Mouse (Mus musculus) hindbrain, embryonic 10.5 days (tissue): ENCODE data around the gene Lpar1. TPM values are rescaled to one million over a fixed set of nuclear protein-coding genes. Genes with fewer than 3 reads are reported as not detected.

Source experiments
- DNase-seq: peaks from one replicate; pipeline ENCODE4 v3.0.0-alpha.2; 2017; ENCODE audit warnings: low spot score
- H3K27ac ChIP-seq: fragments of 300-500 bp; sonication (generic); 2 replicates; pipeline ENCODE4 v1.5.1; 2016; ENCODE audit warnings: mild to moderate bottlenecking, moderate library complexity
- H3K27me3 ChIP-seq: fragments of 300-500 bp; sonication (generic); 2 replicates; pipeline ENCODE4 v1.6.1; 2016; ENCODE audit warnings: mild to moderate bottlenecking; ENCODE audit not compliant: poor library complexity, insufficient read depth, severe bottlenecking
- H3K36me3 ChIP-seq: fragments of 300-500 bp; sonication (generic); 2 replicates; pipeline ENCODE4 v1.6.1; 2016; ENCODE audit warnings: mild to moderate bottlenecking, moderate library complexity
- H3K4me1 ChIP-seq: fragments of 300-500 bp; sonication (generic); replicated peaks from 2 replicates; pipeline ENCODE4 v1.6.1; 2016; ENCODE audit warnings: mild to moderate bottlenecking
- H3K4me3 ChIP-seq: fragments of 300-500 bp; sonication (generic); 2 replicates; pipeline ENCODE4 v1.5.1; 2016; ENCODE audit warnings: mild to moderate bottlenecking, moderate library complexity
- H3K9me3 ChIP-seq: fragments of 300-500 bp; sonication (generic); 2 replicates; pipeline ENCODE4 v1.6.1; 2016; ENCODE audit warnings: mild to moderate bottlenecking, moderate library complexity
- WGBS: fragments of 180-500 bp; shearing (Covaris S2); methylation state at CpG from one replicate; pipeline ENCODE4 v1.1.7; 2016; 5-methylcytosine and 5-hydroxymethylcytosine counted together
- polyA plus RNA-seq: library from polyadenylated mRNA; unstranded; fragments of >200 nt; fragmentation: Nextera tagmentation; extraction: Ambion mirVana; gene quantifications from 2 replicates; pipeline ENCODE4 v1.2.1, GENCODE M21; 2016

Gene Lpar1
- polyA plus RNA-seq, 1 experiment from 2014 or later, result 46.1 TPM

GRCm38 (mm10) chr4:58498734-58499133 is 55.0 kb downstream of the Lpar1 start:
- H3K27ac ChIP-seq, result no peak overlapping the region
- peaks cover 4% of the 10 kb centered on the region; the same call in 1 of the 2 replicates for H3K36me3 ChIP-seq
- WGBS, result 71% methylated on average over 6 of the region's 6 CpGs
- DNase-seq, result no peak
- H3K4me3 ChIP-seq, result no peak overlapping the region
- no peaks in the 10 kb centered on the region for H3K27me3 ChIP-seq
- H3K9me3 ChIP-seq, result no peaks in the 10 kb centered on the region
- peaks cover 18% of the 10 kb centered on the region for H3K4me1 ChIP-seq

GRCm38 (mm10) chr4:58497284-58497683 is 56.4 kb downstream of the Lpar1 start:
- H3K27ac ChIP-seq, result no peak overlapping the region
- DNase-seq, result no peak
- WGBS, result 86% methylated on average over 4 of the region's 4 CpGs
- no peak overlapping the region for H3K4me3 ChIP-seq
- no peaks in the 10 kb centered on the region for H3K27me3 ChIP-seq
- H3K9me3 ChIP-seq, result no peaks in the 10 kb centered on the region
- H3K36me3 ChIP-seq, result no peaks in the 10 kb centered on the region
- H3K4me1 ChIP-seq, result peaks cover 18% of the 10 kb centered on the region

GRCm38 (mm10) chr4:58496743-58497142 is 57.0 kb downstream of the Lpar1 start:
- no peaks in the 10 kb centered on the region for H3K36me3 ChIP-seq
- no peak overlapping the region for H3K27ac ChIP-seq
- no peaks in the 10 kb centered on the region for H3K9me3 ChIP-seq
- H3K4me1 ChIP-seq, result peaks cover 18% of the 10 kb centered on the region
- H3K27me3 ChIP-seq, result no peaks in the 10 kb centered on the region
- DNase-seq, result no peak
- no peak overlapping the region for H3K4me3 ChIP-seq
- 85% methylated on average over 8 of the region's 8 CpGs for WGBS

GRCm38 (mm10) chr4:58491742-58492141 is 62.0 kb downstream of the Lpar1 start:
- Histone ChIP-seq H3K9me3 (no peaks in the 10 kb centered on the region), H3K27me3 (no peaks in the 10 kb centered on the region), H3K4me3 (no peak overlapping the region), H3K4me1 (no peaks in the 10 kb centered on the region), H3K27ac (no peak overlapping the region), H3K36me3 (peaks cover 3% of the 10 kb centered on the region)
- 86% methylated on average over 3 of the region's 3 CpGs for WGBS
- DNase-seq, result no peak

DNA sequence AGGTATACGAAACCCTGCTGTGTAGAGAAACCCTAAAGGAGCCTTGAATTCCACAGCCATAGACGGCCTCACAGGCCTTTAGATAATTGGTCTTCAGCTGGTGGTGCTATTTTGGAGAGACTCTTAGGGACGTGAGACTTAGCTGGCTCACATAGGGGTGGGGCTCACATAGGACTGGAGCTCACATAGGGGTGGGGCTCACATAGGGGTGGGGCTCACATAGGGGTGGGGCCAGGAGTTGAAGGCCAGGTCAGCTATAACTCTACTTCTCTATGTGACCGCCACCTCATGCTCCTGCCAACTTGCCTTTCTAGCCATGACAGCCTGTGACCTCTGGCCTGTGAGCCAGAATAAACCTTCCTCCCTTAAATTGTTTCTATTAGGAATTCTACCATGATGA is 63.3 kb downstream of the Lpar1 start:
- DNase-seq, result no peak

GRCm38 (mm10) chr4:58478564-58478963 is 75.1 kb downstream of the Lpar1 start:
- H3K36me3 ChIP-seq, result peaks cover 21% of the 10 kb centered on the region
- no peak for DNase-seq
- H3K4me3 ChIP-seq, result no peak overlapping the region
- WGBS, result 95% methylated on average over 1 of the region's 1 CpGs
- H3K27ac ChIP-seq, result no peak overlapping the region
- H3K4me1 ChIP-seq, result no peaks in the 10 kb centered on the region
- 0 out of 2 replicates have a peak, but pooled peaks cover 5% of the 10 kb centered on the region for H3K9me3 ChIP-seq
- H3K27me3 ChIP-seq, result no peaks in the 10 kb centered on the region

More for the DNA sequence above, 63.3 kb downstream of the Lpar1 start:
- H3K27me3 ChIP-seq, result no peaks in the 10 kb centered on the region
- H3K4me1 ChIP-seq, result no peaks in the 10 kb centered on the region
- WGBS, result 85% methylated on average over 4 of the region's 4 CpGs
- H3K36me3 ChIP-seq, result peaks cover 12% of the 10 kb centered on the region
- no peak overlapping the region for H3K27ac ChIP-seq
- H3K9me3 ChIP-seq, result no peaks in the 10 kb centered on the region
- no peak overlapping the region for H3K4me3 ChIP-seq

- DNase-seq, result no peak
- 90% methylated on average over 8 of the region's 8 CpGs for WGBS
- no peaks in the 10 kb centered on the region for H3K27me3 ChIP-seq
- H3K9me3 ChIP-seq, result no peaks in the 10 kb centered on the region
- H3K27ac ChIP-seq, result no peak overlapping the region
- no peaks in the 10 kb centered on the region for H3K4me1 ChIP-seq
- peaks cover 12% of the 10 kb centered on the region for H3K36me3 ChIP-seq
- no peak overlapping the region for H3K4me3 ChIP-seq
Measured at GRCm38 (mm10) chr4:58477691-58478090, 76.0 kb downstream of the Lpar1 start.

GRCm38 (mm10) chr4:58471203-58471910 is 82.3 kb downstream of the Lpar1 start:
- Histone ChIP-seq H3K9me3 (no peaks in the 10 kb centered on the region), H3K36me3 (0 out of 2 replicates have a peak, but pooled peaks cover under 1% of the 10 kb centered on the region), H3K27me3 (no peaks in the 10 kb centered on the region), H3K4me1 (no peaks in the 10 kb centered on the region), H3K27ac (no peak overlapping the region), H3K4me3 (no peak overlapping the region)
- no peak for DNase-seq
- WGBS, result 86% methylated on average over 4 of the region's 4 CpGs

GRCm38 (mm10) chr4:58469651-58470592 is 83.8 kb downstream of the Lpar1 start:
- H3K9me3 ChIP-seq, result no peaks in the 10 kb centered on the region
- H3K27me3 ChIP-seq, result no peaks in the 10 kb centered on the region
- no peak for DNase-seq
- 95% methylated on average over 5 of the region's 5 CpGs for WGBS
- H3K4me3 ChIP-seq, result no peak overlapping the region
- no peaks in the 10 kb centered on the region for H3K4me1 ChIP-seq
- no peak overlapping the region for H3K27ac ChIP-seq
- no peaks in the 10 kb centered on the region for H3K36me3 ChIP-seq

GRCm38 (mm10) chr4:58469035-58469434 is 84.7 kb downstream of the Lpar1 start:
- H3K36me3 ChIP-seq, result no peaks in the 10 kb centered on the region
- H3K4me1 ChIP-seq, result no peaks in the 10 kb centered on the region
- no peak overlapping the region for H3K4me3 ChIP-seq
- no peaks in the 10 kb centered on the region for H3K9me3 ChIP-seq
- no peaks in the 10 kb centered on the region for H3K27me3 ChIP-seq
- H3K27ac ChIP-seq, result no peak overlapping the region
- WGBS, result 92% methylated on average over 7 of the region's 7 CpGs
- DNase-seq, result no peak

DNA sequence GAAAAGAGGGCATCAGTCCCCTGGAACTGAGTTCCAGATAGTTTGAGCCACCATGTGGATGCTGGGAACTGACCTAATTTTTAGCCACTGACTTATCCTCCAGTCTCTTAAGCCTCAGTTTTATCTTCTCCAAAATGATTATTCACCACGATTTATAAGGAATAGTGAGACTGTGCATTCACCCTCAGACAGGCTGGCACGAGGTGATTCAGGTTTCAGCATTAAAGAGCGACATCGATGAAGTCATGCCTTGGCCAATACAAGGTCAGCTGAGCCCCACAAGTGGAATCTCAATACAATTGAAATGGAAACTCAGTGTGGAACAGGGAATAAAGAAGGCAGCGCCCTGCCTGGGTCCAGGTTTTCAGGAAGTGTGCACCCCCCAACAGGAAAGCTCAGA is 88.1 kb downstream of the Lpar1 start:
- Histone ChIP-seq H3K4me1 (no peaks in the 10 kb centered on the region), H3K4me3 (no peak overlapping the region), H3K36me3 (no peaks in the 10 kb centered on the region), H3K9me3 (no peaks in the 10 kb centered on the region), H3K27ac (no peak overlapping the region), H3K27me3 (no peaks in the 10 kb centered on the region)
- DNase-seq, result no peak
- WGBS, result 95% methylated on average over 5 of the region's 5 CpGs

GRCm38 (mm10) chr4:58464390-58465164 is 89.1 kb downstream of the Lpar1 start:
- Histone ChIP-seq H3K27ac (no peak overlapping the region), H3K27me3 (no peaks in the 10 kb centered on the region), H3K9me3 (no peaks in the 10 kb centered on the region), H3K36me3 (no peaks in the 10 kb centered on the region), H3K4me3 (no peak overlapping the region), H3K4me1 (no peaks in the 10 kb centered on the region)
- 91% methylated on average over 13 of the region's 13 CpGs for WGBS
- DNase-seq, result no peak
